In the genomic region with DNA sequence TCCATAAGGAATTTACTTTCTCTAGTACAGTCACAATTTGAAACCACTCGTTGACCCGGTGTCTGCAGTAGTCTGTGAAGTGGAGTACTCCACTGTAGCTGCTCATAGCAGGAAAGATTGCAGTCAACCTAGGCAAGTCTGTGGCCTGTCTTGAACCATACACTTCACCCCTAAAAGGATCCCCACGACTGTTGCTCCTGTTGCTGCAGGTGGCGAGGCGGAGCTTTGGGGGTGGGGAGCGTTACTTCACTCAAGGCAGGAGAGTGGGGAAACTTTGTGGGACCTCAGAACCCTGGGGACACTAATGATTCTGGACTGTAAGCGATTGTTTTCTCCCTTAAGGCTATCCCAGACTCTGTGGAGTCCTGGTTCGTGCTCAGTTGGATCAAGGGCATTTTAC, we compare ENCODE assay signal across 11 mouse cellular contexts. TPM values are rescaled to one million over a fixed set of nuclear protein-coding genes. Genes with fewer than 3 reads are reported as not detected.
DNase-seq lines count a peak whose midpoint lies in the region; ATAC-seq and TF ChIP-seq lines count a peak whose summit lies in the region.
"Had no signal": no experiment of that assay in that cellular context is flagged by ENCODE, and none has a peak within 500 bp of the region (broad histone marks: within the 10 kb centered on the region; RNA-seq: fewer than 3 reads in every experiment).

No protein-coding gene starts in this region.

- TF ChIP-seq CTCF in hindbrain, postnatal 0 days (IDR thresholded peaks at IDR 0.05; ENCODE audit: low read depth), result no peak
- no peak for TF ChIP-seq CTCF in midbrain, postnatal 0 days (IDR thresholded peaks at IDR 0.05)

- H3K27me3 ChIP-seq in hindbrain, embryonic 13.5 days, result no peaks in the 10 kb centered on the region
- H3K27me3 ChIP-seq in hindbrain, postnatal 0 days (ENCODE audit: insufficient read depth, low read length), result no peaks in the 10 kb centered on the region
- no peaks in the 10 kb centered on the region for H3K27me3 ChIP-seq in midbrain, embryonic 10.5 days (ENCODE audit: low read depth, poor library complexity, severe bottlenecking)
- H3K27me3 ChIP-seq in midbrain, postnatal 0 days (ENCODE audit: insufficient read depth, low read length), result no peaks in the 10 kb centered on the region
- H3K27me3 ChIP-seq in liver, embryonic 13.5 days, result no peaks in the 10 kb centered on the region

- no peak overlapping the region for H3K4me3 ChIP-seq in hindbrain, embryonic 13.5 days
- no peak overlapping the region for H3K4me3 ChIP-seq in hindbrain, postnatal 0 days (ENCODE audit: low read length)
- H3K4me3 ChIP-seq in midbrain, embryonic 10.5 days, result 0 out of 2 replicates have a peak overlapping the region, but pooled peaks have one; percentile 16
- no peak overlapping the region for H3K4me3 ChIP-seq in midbrain, postnatal 0 days (ENCODE audit: low read depth, low read length)
- no peak overlapping the region for H3K4me3 ChIP-seq in liver, embryonic 13.5 days (replicated peaks)

- H3K9ac ChIP-seq in hindbrain, embryonic 13.5 days, result no peak overlapping the region
- H3K9ac ChIP-seq in hindbrain, postnatal 0 days (replicated peaks; ENCODE audit: low read length), result no peak overlapping the region
- H3K9ac ChIP-seq in midbrain, postnatal 0 days (replicated peaks; ENCODE audit: low read length, poor library complexity, severe bottlenecking), result no peak overlapping the region
- H3K9ac ChIP-seq in liver, embryonic 13.5 days, result no peak overlapping the region

- no peak overlapping the region for H3K27ac ChIP-seq in hindbrain, embryonic 13.5 days
- no peak overlapping the region for H3K27ac ChIP-seq in hindbrain, postnatal 0 days
- no peak overlapping the region for H3K27ac ChIP-seq in midbrain, embryonic 10.5 days (replicated peaks)
- no peak overlapping the region for H3K27ac ChIP-seq in midbrain, postnatal 0 days (ENCODE audit: low read depth, low read length)
- no peak overlapping the region for H3K27ac ChIP-seq in liver, embryonic 13.5 days

- no peaks in the 10 kb centered on the region for H3K9me3 ChIP-seq in hindbrain, embryonic 13.5 days
- H3K9me3 ChIP-seq in hindbrain, postnatal 0 days (ENCODE audit: low read length), result no peaks in the 10 kb centered on the region
- H3K9me3 ChIP-seq in midbrain, embryonic 10.5 days (replicated peaks), result no peaks in the 10 kb centered on the region
- H3K9me3 ChIP-seq in midbrain, postnatal 0 days (ENCODE audit: low read length), result no peaks in the 10 kb centered on the region
- H3K9me3 ChIP-seq in liver, embryonic 13.5 days (replicated peaks), result no peaks in the 10 kb centered on the region
- H3K9me3 ChIP-seq: megakaryocyte, embryonic 14.5 days had no signal

- H3K4me2 ChIP-seq in hindbrain, embryonic 13.5 days, result peak overlapping the region; percentile 50
- no peak overlapping the region for H3K4me2 ChIP-seq in hindbrain, postnatal 0 days (ENCODE audit: low read depth, low read length)
- no peak overlapping the region for H3K4me2 ChIP-seq in midbrain, postnatal 0 days (ENCODE audit: low read depth, low read length, poor library complexity, severe bottlenecking)
- peak overlapping the region; percentile 70; the same call in 1 of the 2 replicates for H3K4me2 ChIP-seq in liver, embryonic 13.5 days

- no peak for ATAC-seq in hindbrain, embryonic 13.5 days (ENCODE audit: low FRiP score)
- ATAC-seq in hindbrain, postnatal 0 days, result no peak
- ATAC-seq in midbrain, postnatal 0 days (ENCODE audit: low FRiP score), result no peak
- no peak for ATAC-seq in liver, embryonic 13.5 days (ENCODE audit: low read depth)

- peaks cover 16% of the 10 kb centered on the region for H3K36me3 ChIP-seq in hindbrain, embryonic 13.5 days
- no peaks in the 10 kb centered on the region for H3K36me3 ChIP-seq in hindbrain, postnatal 0 days (ENCODE audit: insufficient read depth, low read length)
- H3K36me3 ChIP-seq in midbrain, embryonic 10.5 days, result peaks cover 18% of the 10 kb centered on the region
- no peaks in the 10 kb centered on the region; the same call in 1 of the 2 replicates for H3K36me3 ChIP-seq in midbrain, postnatal 0 days (ENCODE audit: insufficient read depth, low read length)
- no peaks in the 10 kb centered on the region for H3K36me3 ChIP-seq in liver, embryonic 13.5 days

- no peak for DNase-seq in hindbrain, postnatal 0 days (ENCODE audit: low spot score)
- no peak for DNase-seq in midbrain, embryonic 10.5 days (ENCODE audit: low spot score)
- DNase-seq in midbrain, postnatal 0 days (ENCODE audit: low spot score), result no peak
- no peak for DNase-seq in liver, embryonic 13.5 days
- peak; percentile 63 for DNase-seq in thymus, postnatal 25 days
- no peak for DNase-seq in retina, postnatal 1 day
- DNase-seq: adrenal gland, postnatal 25 days; heart, adult 18-20 months; kidney, adult 18-20 months had no signal

- WGBS in hindbrain, embryonic 13.5 days, result 26% methylated on average over 8 of the region's 8 CpGs
- WGBS in hindbrain, postnatal 0 days, result 38% methylated on average over 8 of the region's 8 CpGs
- WGBS in midbrain, embryonic 10.5 days, result 23% methylated on average over 8 of the region's 8 CpGs
- WGBS in midbrain, postnatal 0 days, result 33% methylated on average over 8 of the region's 8 CpGs
- WGBS in liver, embryonic 13.5 days (ENCODE audit: insufficient replicate concordance), result 60% methylated on average over 8 of the region's 8 CpGs

- peaks cover 98% of the 10 kb centered on the region for H3K4me1 ChIP-seq in hindbrain, embryonic 13.5 days (replicated peaks)
- peaks cover 60% of the 10 kb centered on the region for H3K4me1 ChIP-seq in hindbrain, postnatal 0 days (ENCODE audit: insufficient read depth, low read length)
- peaks cover 90% of the 10 kb centered on the region for H3K4me1 ChIP-seq in midbrain, embryonic 10.5 days
- H3K4me1 ChIP-seq in midbrain, postnatal 0 days (ENCODE audit: insufficient read depth, low read length), result peaks cover 28% of the 10 kb centered on the region
- peaks cover 72% of the 10 kb centered on the region for H3K4me1 ChIP-seq in liver, embryonic 13.5 days (replicated peaks)

RNA-seq across cellular contexts. Expression of a gene that starts 34.2 kb away (rescaled TPM):
- polyA plus RNA-seq in hindbrain, embryonic 13.5 days (2015; fragmentation: Nextera tagmentation; extraction: Ambion mirVana), result 47.3 and 52.6 TPM in 2 replicates
- 172 and 189 TPM in 2 replicates for total RNA-seq in hindbrain, postnatal 0 days (2014; rRNA removed)
- polyA plus RNA-seq in hindbrain, postnatal 0 days (2015; fragmentation: Nextera tagmentation; extraction: Ambion mirVana), result 32.4 and 34.1 TPM in 2 replicates
- polyA plus RNA-seq in midbrain, embryonic 10.5 days (2016; fragmentation: Nextera tagmentation; extraction: Ambion mirVana), result 25.1 and 37.8 TPM in 2 replicates
- total RNA-seq in midbrain, postnatal 0 days (2014; rRNA removed), result 185 and 191 TPM in 2 replicates
- 16.0 and 30.6 TPM in 2 replicates for polyA plus RNA-seq in midbrain, postnatal 0 days (2015; fragmentation: Nextera tagmentation; extraction: Ambion mirVana)
- 3.5 and 3.8 TPM in 2 replicates for polyA plus RNA-seq in liver, embryonic 13.5 days (2015; fragmentation: Nextera tagmentation; extraction: Ambion mirVana)

Comparison
In these comparisons a context has a peak if more than half of its experiments do, and no peak if none do; other contexts are left out.
1. H3K4me2 ChIP-seq: peak in hindbrain, embryonic 13.5 days (single experiment) and liver, embryonic 13.5 days (single experiment); none in hindbrain, postnatal 0 days (single experiment) and midbrain, postnatal 0 days (single experiment).